13 mouse cellular contexts compared by ENCODE assay signal in genomic region chr14:22679008-22679704, GRCm38 (mm10).
A peak's percentile ranks its signal among the peaks of the same experiment; 100 is the strongest.
DNase-seq lines count a peak whose midpoint lies in the region; ATAC-seq and TF ChIP-seq lines count a peak whose summit lies in the region.
"Had no signal": no experiment of that assay in that cellular context is flagged by ENCODE, and none has a peak within 500 bp of the region (broad histone marks: within the 10 kb centered on the region; RNA-seq: fewer than 3 reads in every experiment).

No protein-coding gene starts in this region.

- H3K9ac ChIP-seq in lung, embryonic 14.5 days: no peak overlapping the region
- no peak overlapping the region for H3K9ac ChIP-seq in forebrain, embryonic 13.5 days
- no peak overlapping the region for H3K9ac ChIP-seq in hindbrain, embryonic 16.5 days (ENCODE audit: low read depth, low read length)
- H3K9ac ChIP-seq in neural tube, embryonic 14.5 days (replicated peaks; ENCODE audit: low read depth, low read length): no peak overlapping the region
- H3K9ac ChIP-seq: embryonic facial prominence, embryonic 12.5 days; limb, embryonic 15.5 days had no signal

- H3K36me3 ChIP-seq in lung, embryonic 14.5 days (ENCODE audit: insufficient read depth): no peaks in the 10 kb centered on the region
- no peaks in the 10 kb centered on the region for H3K36me3 ChIP-seq in forebrain, embryonic 13.5 days (ENCODE audit: poor library complexity, severe bottlenecking)
- no peaks in the 10 kb centered on the region for H3K36me3 ChIP-seq in hindbrain, embryonic 16.5 days (ENCODE audit: control insufficient read depth, insufficient read depth, low read length)
- no peaks in the 10 kb centered on the region for H3K36me3 ChIP-seq in neural tube, embryonic 14.5 days (ENCODE audit: control insufficient read depth, insufficient read depth, low read length)
- H3K36me3 ChIP-seq in heart, embryonic 10.5 days: no peaks in the 10 kb centered on the region
- H3K36me3 ChIP-seq: embryonic facial prominence, embryonic 12.5 days; limb, embryonic 15.5 days had no signal

- no peaks in the 10 kb centered on the region for H3K27me3 ChIP-seq in lung, embryonic 14.5 days (ENCODE audit: insufficient read depth, low read length)
- peaks cover 44% of the 10 kb centered on the region for H3K27me3 ChIP-seq in forebrain, embryonic 13.5 days
- H3K27me3 ChIP-seq in hindbrain, embryonic 16.5 days (replicated peaks; ENCODE audit: control insufficient read depth, insufficient read depth, low read length): no peaks in the 10 kb centered on the region
- no peaks in the 10 kb centered on the region for H3K27me3 ChIP-seq in neural tube, embryonic 14.5 days (ENCODE audit: control insufficient read depth, insufficient read depth, low read length)
- H3K27me3 ChIP-seq in heart, embryonic 10.5 days (ENCODE audit: insufficient read depth, poor library complexity, severe bottlenecking): peaks cover 15% of the 10 kb centered on the region; the same call in 1 of the 2 replicates
- H3K27me3 ChIP-seq: CH12.LX; embryonic facial prominence, embryonic 12.5 days; limb, embryonic 15.5 days had no signal

- 46% methylated on average over 5 of the region's 5 CpGs for WGBS in lung, embryonic 14.5 days
- 29% methylated on average over 5 of the region's 5 CpGs for whole genome bisulfite sequencing in forebrain, embryonic 13.5 days
- WGBS in hindbrain, embryonic 16.5 days: 35% methylated on average over 5 of the region's 5 CpGs
- 23% methylated on average over 5 of the region's 5 CpGs for WGBS in neural tube, embryonic 14.5 days
- WGBS in heart, embryonic 10.5 days: 74% methylated on average over 5 of the region's 5 CpGs

- H3K9me3 ChIP-seq in lung, embryonic 14.5 days (ENCODE audit: low read depth, low read length): no peaks in the 10 kb centered on the region
- no peaks in the 10 kb centered on the region for H3K9me3 ChIP-seq in forebrain, embryonic 13.5 days (replicated peaks)
- no peaks in the 10 kb centered on the region for H3K9me3 ChIP-seq in hindbrain, embryonic 16.5 days (ENCODE audit: control insufficient read depth, low read length)
- no peaks in the 10 kb centered on the region for H3K9me3 ChIP-seq in neural tube, embryonic 14.5 days (ENCODE audit: control insufficient read depth, low read length)
- no peaks in the 10 kb centered on the region for H3K9me3 ChIP-seq in heart, embryonic 10.5 days
- H3K9me3 ChIP-seq: embryonic facial prominence, embryonic 12.5 days; limb, embryonic 15.5 days had no signal

- no peak for TF ChIP-seq CTCF in lung, embryonic 14.5 days (IDR thresholded peaks at IDR 0.05; ENCODE audit: low read depth)

- H3K4me2 ChIP-seq in lung, embryonic 14.5 days: no peak overlapping the region
- H3K4me2 ChIP-seq in forebrain, embryonic 13.5 days: peak overlapping the region; percentile 13; the same call in 1 of the 2 replicates
- H3K4me2 ChIP-seq in hindbrain, embryonic 16.5 days (ENCODE audit: low read length): no peak overlapping the region
- no peak overlapping the region for H3K4me2 ChIP-seq in neural tube, embryonic 14.5 days (ENCODE audit: low read depth, low read length)
- H3K4me2 ChIP-seq: embryonic facial prominence, embryonic 12.5 days; limb, embryonic 15.5 days had no signal

- peak overlapping the region; percentile 50; the same call in 1 of the 2 replicates for H3K27ac ChIP-seq in lung, embryonic 14.5 days (ENCODE audit: low read depth)
- H3K27ac ChIP-seq in forebrain, embryonic 13.5 days: peak overlapping the region; percentile 67
- no peak overlapping the region for H3K27ac ChIP-seq in hindbrain, embryonic 16.5 days (ENCODE audit: low read depth, low read length)
- no peak overlapping the region; the same call in 1 of the 2 replicates for H3K27ac ChIP-seq in neural tube, embryonic 14.5 days (ENCODE audit: low read depth, low read length)
- no peak overlapping the region for H3K27ac ChIP-seq in heart, embryonic 10.5 days
- H3K27ac ChIP-seq: embryonic facial prominence, embryonic 12.5 days; limb, embryonic 15.5 days; macrophage had no signal

- H3K4me3 ChIP-seq in lung, embryonic 14.5 days (ENCODE audit: low read depth, low read length): no peak overlapping the region
- no peak overlapping the region for H3K4me3 ChIP-seq in forebrain, embryonic 13.5 days
- H3K4me3 ChIP-seq in hindbrain, embryonic 16.5 days (ENCODE audit: low read length): no peak overlapping the region
- H3K4me3 ChIP-seq in neural tube, embryonic 14.5 days (ENCODE audit: low read depth, low read length): no peak overlapping the region
- no peak overlapping the region for H3K4me3 ChIP-seq in heart, embryonic 10.5 days
- H3K4me3 ChIP-seq: embryonic facial prominence, embryonic 12.5 days; limb, embryonic 15.5 days had no signal

- peaks cover 18% of the 10 kb centered on the region for H3K4me1 ChIP-seq in lung, embryonic 14.5 days (ENCODE audit: insufficient read depth)
- H3K4me1 ChIP-seq in forebrain, embryonic 13.5 days: peaks cover 36% of the 10 kb centered on the region
- peaks cover 5% of the 10 kb centered on the region; the same call in 1 of the 2 replicates for H3K4me1 ChIP-seq in hindbrain, embryonic 16.5 days (ENCODE audit: control insufficient read depth, insufficient read depth, low read depth, low read length)
- H3K4me1 ChIP-seq in neural tube, embryonic 14.5 days (ENCODE audit: control insufficient read depth, insufficient read depth, low read length): no peaks in the 10 kb centered on the region
- H3K4me1 ChIP-seq in heart, embryonic 10.5 days: peaks cover 19% of the 10 kb centered on the region
- H3K4me1 ChIP-seq: embryonic facial prominence, embryonic 12.5 days; limb, embryonic 15.5 days had no signal

- peak; percentile 54 for ATAC-seq in lung, embryonic 14.5 days (ENCODE audit: insufficient read depth)
- peak; percentile 63 for ATAC-seq in forebrain, embryonic 13.5 days
- ATAC-seq in hindbrain, embryonic 16.5 days: peak; percentile 48; the same call in 1 of the 2 replicates
- ATAC-seq in neural tube, embryonic 14.5 days (ENCODE audit: low read depth): peak; percentile 72; the same call in 1 of the 2 replicates

- DNase-seq in lung, embryonic 14.5 days: no peak
- no peak for DNase-seq in lung, postnatal 36 days
- DNase-seq in gastrocnemius, postnatal 4 days (ENCODE audit: low spot score in 2 of 2): no peak
- DNase-seq in heart, embryonic 10.5 days (ENCODE audit: low spot score): no peak
- DNase-seq: adrenal gland, postnatal 36 days; cerebellum, adult 18-20 months had no signal

Comparison
In these comparisons a context has a peak if more than half of its experiments do, and no peak if none do; other contexts are left out.
1. H3K27ac ChIP-seq: peak in lung, embryonic 14.5 days (single experiment) and forebrain, embryonic 13.5 days (single experiment); none in hindbrain, embryonic 16.5 days (single experiment), neural tube, embryonic 14.5 days (single experiment) and heart, embryonic 10.5 days (single experiment).
2. Peak in every context shown above with its lines, with median percentiles within 50 percentile points of each other: ATAC-seq.